Mouse (Mus musculus) neural tube, embryonic 15.5 days (tissue): Measurements from ENCODE around the gene Melk. TPM values are rescaled to one million over a fixed set of nuclear protein-coding genes. Genes with fewer than 3 reads are reported as not detected.

Experiments used
- ATAC-seq: fragments of 200-750 bp; cut with Nextera tagmentation; 2 replicates; pipeline ENCODE4 v1.8.0; 2017; ENCODE audit warnings: mild to moderate bottlenecking, moderate TSS enrichment, moderate library complexity; ENCODE audit not compliant: low FRiP score
- H3K27ac ChIP-seq: fragments of 300-500 bp; sonication (generic); replicated peaks from 2 replicates; pipeline ENCODE4 v1.5.1; 2015; ENCODE audit warnings: mild to moderate bottlenecking, inconsistent platforms
- H3K27me3 ChIP-seq: fragments of 300-500 bp; sonication (generic); replicated peaks from 2 replicates; pipeline ENCODE4 v1.6.1; 2015; ENCODE audit warnings: inconsistent platforms
- H3K36me3 ChIP-seq: fragments of 300-500 bp; sonication (generic); 2 replicates; pipeline ENCODE4 v1.6.1; 2015; ENCODE audit warnings: inconsistent platforms
- H3K4me1 ChIP-seq: fragments of 300-500 bp; sonication (generic); 2 replicates; pipeline ENCODE4 v1.6.1; 2015; ENCODE audit warnings: inconsistent platforms
- H3K4me2 ChIP-seq: fragments of 300-500 bp; sonication (generic); 2 replicates; pipeline ENCODE4 v1.6.1; 2015; ENCODE audit warnings: inconsistent platforms, mild to moderate bottlenecking, moderate library complexity
- H3K4me3 ChIP-seq: fragments of 300-500 bp; sonication (generic); replicated peaks from 2 replicates; pipeline ENCODE4 v1.5.1; 2015; ENCODE audit warnings: mild to moderate bottlenecking, inconsistent platforms
- H3K9ac ChIP-seq: fragments of 300-500 bp; sonication (generic); replicated peaks from 2 replicates; pipeline ENCODE4 v1.6.1; 2015; ENCODE audit warnings: mild to moderate bottlenecking, inconsistent platforms
- H3K9me3 ChIP-seq: fragments of 300-500 bp; sonication (generic); replicated peaks from 2 replicates; pipeline ENCODE4 v1.6.1; 2016; ENCODE audit warnings: inconsistent platforms
- WGBS: fragments of 180-500 bp; shearing (Covaris S2); methylation state at CpG from one replicate; pipeline ENCODE4 v1.1.7; 2015; ENCODE audit warnings: mixed read lengths; 5-methylcytosine and 5-hydroxymethylcytosine counted together
- polyA plus RNA-seq: library from polyadenylated mRNA; unstranded; fragments of >200 nt; fragmentation: Nextera tagmentation; extraction: Ambion mirVana; gene quantifications from 2 replicates; pipeline ENCODE4 v1.2.1, GENCODE M21; 2015

Gene Melk
- polyA plus RNA-seq, 1 experiment from 2014 or later, result 4.0 TPM

DNA sequence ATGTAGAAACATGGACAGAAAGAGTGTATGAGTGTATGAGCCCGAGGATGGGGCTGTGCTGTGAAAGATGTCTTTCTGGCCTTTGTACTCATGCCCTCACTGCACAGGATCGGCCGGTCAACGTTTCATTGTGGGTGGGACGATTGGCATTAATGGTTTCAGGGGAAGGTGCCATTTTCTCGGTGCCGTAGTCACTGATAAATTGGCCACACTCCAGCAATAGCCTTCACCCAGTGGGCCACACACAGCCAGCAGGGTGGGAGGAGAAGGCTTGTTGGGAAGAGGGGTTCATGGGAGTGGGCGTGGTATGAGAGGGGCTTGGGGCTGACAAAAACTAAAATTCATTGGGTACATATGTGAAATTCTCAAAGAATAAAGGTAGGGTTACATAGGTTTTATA, 34.3 kb downstream of the Melk start:
- Histone ChIP-seq H3K36me3 (no peaks in the 10 kb centered on the region), H3K9me3 (no peaks in the 10 kb centered on the region), H3K4me3 (no peak overlapping the region), H3K9ac (no peak overlapping the region), H3K4me1 (no peaks in the 10 kb centered on the region), H3K27ac (no peak overlapping the region), H3K27me3 (no peaks in the 10 kb centered on the region), H3K4me2 (no peak overlapping the region)
- 95% methylated on average over 8 of the region's 8 CpGs for whole genome bisulfite sequencing
- no peak for ATAC-seq

DNA sequence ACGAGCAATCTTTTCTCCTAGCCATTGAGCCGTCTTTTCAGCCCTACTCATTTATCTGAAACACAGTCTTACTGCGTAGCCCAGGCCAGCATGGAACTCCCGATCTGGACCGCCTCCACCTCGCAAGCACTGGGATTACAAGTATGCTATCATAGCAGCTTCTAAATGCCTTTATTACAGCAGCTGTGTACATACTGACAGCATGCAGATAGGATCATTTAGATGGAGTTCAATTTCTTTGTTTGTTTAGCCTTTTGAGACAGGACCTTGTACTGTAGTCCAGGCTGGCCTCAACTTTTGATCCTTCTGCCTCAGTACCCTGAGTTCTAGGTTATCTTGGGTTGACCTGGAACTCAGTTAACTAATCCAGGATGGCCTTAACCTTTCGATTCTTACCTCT, 61.0 kb downstream of the Melk start:
- no peak overlapping the region for H3K4me2 ChIP-seq
- no peak for ATAC-seq

GRCm38 (mm10) chr4:44363434-44364013, 62.8 kb downstream of the Melk start:
- H3K27me3 ChIP-seq, result no peaks in the 10 kb centered on the region
- peaks cover 6% of the 10 kb centered on the region; the same call in 1 of the 2 replicates for H3K4me1 ChIP-seq
- H3K9me3 ChIP-seq, result no peaks in the 10 kb centered on the region
- no peaks in the 10 kb centered on the region for H3K36me3 ChIP-seq
- ATAC-seq, result no peak
- no peak overlapping the region for H3K4me2 ChIP-seq
- H3K4me3 ChIP-seq, result no peak overlapping the region
- no peak overlapping the region for H3K9ac ChIP-seq
- H3K27ac ChIP-seq, result no peak overlapping the region
- WGBS, result 65% methylated on average over 12 of the region's 12 CpGs

More for the DNA sequence above, 61.0 kb downstream of the Melk start:
- Histone ChIP-seq H3K27ac (no peak overlapping the region), H3K27me3 (no peaks in the 10 kb centered on the region), H3K4me3 (no peak overlapping the region), H3K36me3 (no peaks in the 10 kb centered on the region), H3K9ac (no peak overlapping the region), H3K9me3 (no peaks in the 10 kb centered on the region), H3K4me1 (peaks cover 6% of the 10 kb centered on the region; the same call in 1 of the 2 replicates)
- WGBS, result 87% methylated on average over 7 of the region's 7 CpGs

- Histone ChIP-seq H3K4me1 (peaks cover 10% of the 10 kb centered on the region), H3K36me3 (no peaks in the 10 kb centered on the region), H3K4me2 (peak overlapping the region; percentile 43), H3K4me3 (no peak overlapping the region), H3K27ac (no peak overlapping the region), H3K9me3 (no peaks in the 10 kb centered on the region), H3K9ac (no peak overlapping the region), H3K27me3 (no peaks in the 10 kb centered on the region)
- ATAC-seq, result 0 out of 2 replicates have a peak, but pooled peaks have one; percentile 53
- WGBS, result 40% methylated on average over 34 of the region's 37 CpGs
Measured at GRCm38 (mm10) chr4:44392231-44393216, 91.8 kb downstream of the Melk start.

- 0 out of 2 replicates have a peak, but pooled peaks cover 3% of the 10 kb centered on the region for H3K4me1 ChIP-seq
- ATAC-seq, result no peak
- H3K36me3 ChIP-seq, result no peaks in the 10 kb centered on the region
- WGBS, result 7% methylated on average over 5 of the region's 5 CpGs
- H3K9me3 ChIP-seq, result no peaks in the 10 kb centered on the region
- no peak overlapping the region for H3K27ac ChIP-seq
- no peaks in the 10 kb centered on the region for H3K27me3 ChIP-seq
- no peak overlapping the region for H3K9ac ChIP-seq
- no peak overlapping the region for H3K4me2 ChIP-seq
- H3K4me3 ChIP-seq, result no peak overlapping the region
Measured at GRCm38 (mm10) chr4:44402607-44403006, 101.9 kb downstream of the Melk start.

DNA sequence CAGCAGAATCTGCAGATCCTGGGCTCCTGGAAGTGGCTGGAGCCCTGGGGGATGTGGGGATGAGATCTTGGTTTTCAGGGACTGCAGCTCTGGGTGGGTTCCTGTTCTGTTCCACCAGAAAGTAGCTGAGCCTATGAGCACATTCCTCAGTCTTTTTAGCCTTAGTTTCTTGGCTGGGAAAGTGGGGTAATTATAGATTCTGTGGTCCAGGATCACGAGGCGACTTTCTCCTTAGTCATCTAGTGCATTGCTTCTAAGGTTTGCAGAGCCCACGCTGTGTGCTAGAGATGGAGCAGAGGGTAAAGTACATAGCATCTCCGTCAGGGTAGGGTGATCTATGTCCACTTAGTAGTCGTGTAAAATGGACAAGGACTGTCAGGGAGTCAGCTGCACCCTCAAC, 103.8 kb downstream of the Melk start:
- no peak overlapping the region for H3K27ac ChIP-seq
- H3K9ac ChIP-seq, result no peak overlapping the region
- H3K9me3 ChIP-seq, result no peaks in the 10 kb centered on the region
- ATAC-seq, result no peak
- H3K4me2 ChIP-seq, result no peak overlapping the region
- no peaks in the 10 kb centered on the region for H3K4me1 ChIP-seq
- H3K4me3 ChIP-seq, result no peak overlapping the region
- H3K36me3 ChIP-seq, result no peaks in the 10 kb centered on the region
- WGBS, result 66% methylated on average over 5 of the region's 5 CpGs
- H3K27me3 ChIP-seq, result no peaks in the 10 kb centered on the region

Other genes starting within 250 kb of the Melk start
- gene Gne, start 216.7 kb upstream of the Melk start, polyA plus RNA-seq, result 27.2 and 30.9 TPM in 2 replicates
- 21.8 and 23.4 TPM in 2 replicates for gene Rnf38, start 67.1 kb upstream of the Melk start, polyA plus RNA-seq